Mouse (Mus musculus): ENCODE data around the gene Gtsf1l.

DNA sequence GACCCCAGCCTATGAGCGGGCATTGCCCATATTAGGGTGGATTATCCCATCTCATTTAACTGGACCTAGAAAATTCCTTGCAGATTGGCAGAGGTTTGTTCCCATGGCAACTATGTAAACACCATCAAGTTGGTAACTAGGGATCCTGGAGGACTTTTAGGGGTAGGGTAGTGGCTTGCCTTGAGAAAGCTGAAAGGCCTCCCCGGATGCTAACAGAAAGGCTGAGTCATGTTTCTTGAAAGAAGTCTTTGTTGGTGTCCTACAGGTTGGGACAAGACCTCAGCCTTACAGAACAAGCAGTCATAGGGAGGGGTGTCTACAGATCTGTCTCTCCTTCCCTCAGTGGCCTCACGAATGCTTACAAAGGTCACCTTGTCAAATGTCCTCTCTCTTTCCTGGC is 12.4 kb downstream of the Gtsf1l start:
- TF ChIP-seq GATA1 (IDR thresholded peaks at IDR 0.05; ENCODE audit: low read length) (no peak), TAL1 (IDR thresholded peaks at IDR 0.05; ENCODE audit: low read length) (no peak)
